In the genomic region with DNA sequence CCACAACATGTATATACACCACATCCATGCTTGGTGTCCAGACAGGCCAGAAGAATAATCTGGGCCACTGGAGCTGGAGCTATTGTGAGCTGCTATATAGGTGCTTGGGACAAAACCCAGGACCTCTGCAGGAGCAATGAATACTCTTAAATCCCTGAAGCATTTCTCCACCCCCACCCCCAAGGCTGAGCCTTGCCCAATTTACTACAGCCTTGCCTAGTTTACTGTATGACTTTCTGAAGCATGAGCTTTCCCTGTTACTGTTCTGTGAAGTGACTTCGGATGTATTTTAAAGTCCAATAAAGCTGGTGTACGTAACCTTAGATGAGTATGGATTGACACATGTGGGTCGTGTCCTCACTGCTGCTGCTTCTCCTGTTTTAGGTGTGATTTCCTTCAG, we compare ENCODE assay signal across 9 mouse cellular contexts. TPM values are rescaled to one million over a fixed set of nuclear protein-coding genes. Genes with fewer than 3 reads are reported as not detected.
DNase-seq lines count a peak whose midpoint lies in the region; ATAC-seq lines count a peak whose summit lies in the region.
"Had no signal": no experiment of that assay in that cellular context is flagged by ENCODE, and none has a peak within 500 bp of the region (broad histone marks: within the 10 kb centered on the region; RNA-seq: fewer than 3 reads in every experiment).

No protein-coding gene starts in this region.

- peak overlapping the region; percentile 29; the same call in 1 of the 2 replicates for H3K27ac ChIP-seq in heart, embryonic 12.5 days (ENCODE audit: poor library complexity, severe bottlenecking)
- H3K27ac ChIP-seq in brown adipose tissue, adult 24 weeks (replicated peaks; ENCODE audit: low read depth, low read length): peak overlapping the region; percentile 65; the same call in 1 of the 2 replicates
- no peak overlapping the region for H3K27ac ChIP-seq in hindbrain, embryonic 16.5 days (ENCODE audit: low read depth, low read length)
- H3K27ac ChIP-seq in midbrain, embryonic 15.5 days: no peak overlapping the region

- peaks cover 38% of the 10 kb centered on the region for H3K36me3 ChIP-seq in heart, embryonic 12.5 days
- peaks cover 14% of the 10 kb centered on the region for H3K36me3 ChIP-seq in hindbrain, embryonic 16.5 days (ENCODE audit: control insufficient read depth, insufficient read depth, low read length)
- H3K36me3 ChIP-seq in midbrain, embryonic 15.5 days (replicated peaks): peaks cover 22% of the 10 kb centered on the region

- H3K9ac ChIP-seq in heart, embryonic 12.5 days: peak overlapping the region; percentile 29
- no peak overlapping the region for H3K9ac ChIP-seq in hindbrain, embryonic 16.5 days (ENCODE audit: low read depth, low read length)
- H3K9ac ChIP-seq in midbrain, embryonic 15.5 days: no peak overlapping the region

- peaks cover 17% of the 10 kb centered on the region for H3K4me1 ChIP-seq in heart, embryonic 12.5 days (replicated peaks)
- peaks cover 6% of the 10 kb centered on the region for H3K4me1 ChIP-seq in brown adipose tissue, adult 24 weeks (ENCODE audit: control insufficient read depth, insufficient read depth, insufficient read length, low read length)
- H3K4me1 ChIP-seq in hindbrain, embryonic 16.5 days (ENCODE audit: control insufficient read depth, insufficient read depth, low read depth, low read length): peaks cover 18% of the 10 kb centered on the region
- H3K4me1 ChIP-seq in midbrain, embryonic 15.5 days: peaks cover 18% of the 10 kb centered on the region

- no peak for ATAC-seq in heart, embryonic 12.5 days (ENCODE audit: insufficient number of reproducible peaks, low FRiP score)
- ATAC-seq in hindbrain, embryonic 16.5 days: no peak
- no peak for ATAC-seq in midbrain, embryonic 15.5 days (replicated peaks)
- ATAC-seq: Patski had no signal

- no peaks in the 10 kb centered on the region for H3K9me3 ChIP-seq in heart, embryonic 12.5 days (replicated peaks)
- no peaks in the 10 kb centered on the region for H3K9me3 ChIP-seq in hindbrain, embryonic 16.5 days (ENCODE audit: control insufficient read depth, low read length)
- no peaks in the 10 kb centered on the region for H3K9me3 ChIP-seq in midbrain, embryonic 15.5 days

- DNase-seq in heart, postnatal 36 days: no peak
- DNase-seq in T-cell, adult 2 months (ENCODE audit: low spot score): no peak
- DNase-seq in thymus, postnatal 25 days: no peak
- no peak for DNase-seq in spleen, adult 12 weeks (ENCODE audit: low spot score)

- intact Hi-C loops in heart, postnatal 36 days (cut with DNase I): loop anchor here (5.0 kb wide), 1 partner anchor 256 kb away; no protein-coding TSS in a partner anchor

- peak overlapping the region; percentile 64 for H3K4me2 ChIP-seq in heart, embryonic 12.5 days
- peak overlapping the region; percentile 67 for H3K4me2 ChIP-seq in hindbrain, embryonic 16.5 days (ENCODE audit: low read length)
- peak overlapping the region; percentile 68 for H3K4me2 ChIP-seq in midbrain, embryonic 15.5 days

- WGBS in heart, embryonic 12.5 days: 80% methylated on average over 3 of the region's 3 CpGs
- 83% methylated on average over 3 of the region's 3 CpGs for WGBS in hindbrain, embryonic 16.5 days
- 83% methylated on average over 3 of the region's 3 CpGs for WGBS in midbrain, embryonic 15.5 days

- peak overlapping the region; percentile 84 for H3K4me3 ChIP-seq in heart, embryonic 12.5 days
- H3K4me3 ChIP-seq in brown adipose tissue, adult 24 weeks (ENCODE audit: insufficient read depth, low read depth, low read length): peak overlapping the region; percentile 51
- no peak overlapping the region for H3K4me3 ChIP-seq in hindbrain, embryonic 16.5 days (ENCODE audit: low read length)
- H3K4me3 ChIP-seq in midbrain, embryonic 15.5 days: peak overlapping the region; percentile 78

- no peaks in the 10 kb centered on the region for H3K27me3 ChIP-seq in heart, embryonic 12.5 days (replicated peaks)
- H3K27me3 ChIP-seq in hindbrain, embryonic 16.5 days (replicated peaks; ENCODE audit: control insufficient read depth, insufficient read depth, low read length): no peaks in the 10 kb centered on the region
- H3K27me3 ChIP-seq in midbrain, embryonic 15.5 days (replicated peaks): no peaks in the 10 kb centered on the region
- H3K27me3 ChIP-seq: Patski had no signal

RNA-seq across cellular contexts. Expression of a gene that starts 2.0 kb away (rescaled TPM):
- 51.8 and 54.3 TPM in 2 replicates for polyA plus RNA-seq in heart, embryonic 12.5 days (2016; fragmentation: Nextera tagmentation; extraction: Ambion mirVana)
- 10 to 100 TPM; 52.1 to 58.8 TPM for total RNA-seq in heart, postnatal 36 days (2021)
- 21.6 and 24.7 TPM in 2 replicates for polyA plus RNA-seq in brown adipose tissue, adult 24 weeks (2012; ENCODE audit: insufficient read depth, insufficient read length, missing spikeins)
- polyA plus RNA-seq in hindbrain, embryonic 16.5 days (2015; fragmentation: Nextera tagmentation; extraction: Ambion mirVana): 37.9 and 38.7 TPM in 2 replicates
- 60.4 and 68.0 TPM in 2 replicates for polyA plus RNA-seq in midbrain, embryonic 15.5 days (2015; fragmentation: Nextera tagmentation; extraction: Ambion mirVana)

RNA-seq across cellular contexts. Expression of a gene that starts 5.6 kb away (rescaled TPM):
- polyA plus RNA-seq in heart, embryonic 12.5 days (2016; fragmentation: Nextera tagmentation; extraction: Ambion mirVana): 8.5 and 9.1 TPM in 2 replicates
- 10 to 100 TPM; 10.3 to 10.5 TPM for total RNA-seq in heart, postnatal 36 days (2021)
- polyA plus RNA-seq in brown adipose tissue, adult 24 weeks (2012; ENCODE audit: insufficient read depth, insufficient read length, missing spikeins): 0.28 and 3.4 TPM in 2 replicates
- 13.2 and 13.7 TPM in 2 replicates for polyA plus RNA-seq in hindbrain, embryonic 16.5 days (2015; fragmentation: Nextera tagmentation; extraction: Ambion mirVana)
- polyA plus RNA-seq in midbrain, embryonic 15.5 days (2015; fragmentation: Nextera tagmentation; extraction: Ambion mirVana): 17.4 and 17.5 TPM in 2 replicates

RNA-seq across cellular contexts. Expression of a gene that starts 34.8 kb away (rescaled TPM):
- 8.4 and 9.9 TPM in 2 replicates for polyA plus RNA-seq in heart, embryonic 12.5 days (2016; fragmentation: Nextera tagmentation; extraction: Ambion mirVana)
- total RNA-seq in heart, postnatal 36 days (2021): 10 to 100 TPM; 32.2 to 35.0 TPM
- 16.5 and 18.2 TPM in 2 replicates for polyA plus RNA-seq in brown adipose tissue, adult 24 weeks (2012; ENCODE audit: insufficient read depth, insufficient read length, missing spikeins)
- 10.2 and 12.6 TPM in 2 replicates for polyA plus RNA-seq in hindbrain, embryonic 16.5 days (2015; fragmentation: Nextera tagmentation; extraction: Ambion mirVana)
- 13.8 and 15.9 TPM in 2 replicates for polyA plus RNA-seq in midbrain, embryonic 15.5 days (2015; fragmentation: Nextera tagmentation; extraction: Ambion mirVana)

RNA-seq across cellular contexts. Expression of a gene that starts 47.4 kb away (rescaled TPM):
- polyA plus RNA-seq in heart, embryonic 12.5 days (2016; fragmentation: Nextera tagmentation; extraction: Ambion mirVana): 1.4 and 3.1 TPM in 2 replicates
- not detected for total RNA-seq in heart, postnatal 36 days (2021)
- 2.0 TPM in 1 of 2 replicates, not detected in the other for polyA plus RNA-seq in brown adipose tissue, adult 24 weeks (2012; ENCODE audit: insufficient read depth, insufficient read length, missing spikeins)
- polyA plus RNA-seq in hindbrain, embryonic 16.5 days (2015; fragmentation: Nextera tagmentation; extraction: Ambion mirVana): 4.3 and 6.2 TPM in 2 replicates
- polyA plus RNA-seq in midbrain, embryonic 15.5 days (2015; fragmentation: Nextera tagmentation; extraction: Ambion mirVana): 5.7 and 6.3 TPM in 2 replicates
- polyA plus RNA-seq: Patski had no signal

RNA-seq across cellular contexts. Expression of a gene that starts 54.4 kb away (rescaled TPM):
- 33.8 and 35.2 TPM in 2 replicates for polyA plus RNA-seq in heart, embryonic 12.5 days (2016; fragmentation: Nextera tagmentation; extraction: Ambion mirVana)
- total RNA-seq in heart, postnatal 36 days (2021): 10 to 100 TPM; 25.8 to 28.1 TPM
- 26.0 and 27.1 TPM in 2 replicates for polyA plus RNA-seq in brown adipose tissue, adult 24 weeks (2012; ENCODE audit: insufficient read depth, insufficient read length, missing spikeins)
- 29.0 and 35.2 TPM in 2 replicates for polyA plus RNA-seq in hindbrain, embryonic 16.5 days (2015; fragmentation: Nextera tagmentation; extraction: Ambion mirVana)
- polyA plus RNA-seq in midbrain, embryonic 15.5 days (2015; fragmentation: Nextera tagmentation; extraction: Ambion mirVana): 40.5 TPM in 2 replicates

Comparison
In these comparisons a context has a peak if more than half of its experiments do, and no peak if none do; other contexts are left out.
1. H3K27ac ChIP-seq: peak in heart, embryonic 12.5 days (single experiment) and brown adipose tissue, adult 24 weeks (single experiment); none in hindbrain, embryonic 16.5 days (single experiment) and midbrain, embryonic 15.5 days (single experiment).
2. Peak in every context shown above with its lines, with median percentiles within 50 percentile points of each other: H3K4me2 ChIP-seq.